Mouse (Mus musculus) frontal cortex, postnatal 10 days (tissue): ENCODE results near the gene Flt3l.
"Not testable (repeated sequence)": the region's sequence is repeated elsewhere in the genome, so short reads cannot be mapped to it uniquely, and the experiment has no call there.

Source experiments
- DNase-seq, 2 experiments: peaks; one replicate each; pipeline ENCODE4 v3.0.0; 2022; ENCODE audit warnings: low spot score in 2 of 2, mixed read lengths in 1 of 2

Flt3l gene

GRCm38 (mm10) chr7:45095965-45096364 lies 40.3 kb downstream of the Flt3l start:
- DNase-seq: not testable (repeated sequence)

GRCm38 (mm10) chr7:45095367-45095766 lies 40.9 kb downstream of the Flt3l start:
- DNase-seq: no peak

- no peak for DNase-seq
Observed at GRCm38 (mm10) chr7:45094121-45094520, 42.1 kb downstream of the Flt3l start.

GRCm38 (mm10) chr7:45093516-45093905 lies 42.7 kb downstream of the Flt3l start:
- DNase-seq: no peak

- no peak for DNase-seq
Observed at GRCm38 (mm10) chr7:45092828-45093515, 43.3 kb downstream of the Flt3l start.

- peak; percentile 66 to 70 for DNase-seq
Observed at GRCm38 (mm10) chr7:45092048-45092447, 44.2 kb downstream of the Flt3l start, which contains the start of gene Rcn3. TSS of gene Rcn3 (minus strand) at chr7:45092221.

GRCm38 (mm10) chr7:45091001-45091990 lies 44.9 kb downstream of the Flt3l start:
- no peak for DNase-seq

- no peak for DNase-seq
Observed at GRCm38 (mm10) chr7:45090251-45090977, 45.8 kb downstream of the Flt3l start.

GRCm38 (mm10) chr7:45088597-45088996 lies 47.6 kb downstream of the Flt3l start:
- no peak for DNase-seq

GRCm38 (mm10) chr7:45086084-45086483 lies 50.1 kb downstream of the Flt3l start:
- no peak for DNase-seq

- DNase-seq: no peak
Observed at GRCm38 (mm10) chr7:45083300-45083890, 52.8 kb downstream of the Flt3l start.

- DNase-seq: no peak
Observed at GRCm38 (mm10) chr7:45082401-45083299, 53.6 kb downstream of the Flt3l start.

GRCm38 (mm10) chr7:45081016-45081415 lies 55.2 kb downstream of the Flt3l start:
- no peak for DNase-seq

- DNase-seq: peak; percentile 74 to 87
Observed at GRCm38 (mm10) chr7:45079856-45080255, 56.4 kb downstream of the Flt3l start.
